ENCODE assay signal across 15 mouse cellular contexts in the genomic region with DNA sequence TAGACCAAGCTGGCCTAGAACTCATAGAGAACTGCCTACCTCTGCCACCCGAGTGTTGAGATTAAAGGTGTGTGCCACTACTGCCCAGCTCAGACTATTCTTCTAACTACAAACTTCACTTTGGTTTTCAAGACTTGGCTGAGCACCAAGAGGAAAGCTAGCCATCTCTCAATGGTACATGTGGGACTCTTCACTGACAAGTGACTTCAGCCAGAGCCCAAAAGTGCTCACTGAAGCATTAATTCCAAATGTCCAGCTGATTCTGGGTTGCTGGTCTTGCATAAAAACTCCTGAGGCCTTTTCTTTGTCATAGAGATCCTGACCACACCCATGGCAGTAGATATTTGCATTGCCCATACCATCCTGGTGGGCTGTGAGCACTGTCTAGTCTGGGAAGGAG.
"Had no signal": no experiment of that assay in that cellular context is flagged by ENCODE, and none has a peak within 500 bp of the region (broad histone marks: within the 10 kb centered on the region; RNA-seq: fewer than 3 reads in every experiment).

No protein-coding gene starts in this region.

- H3K4me2 ChIP-seq: limb, embryonic 12.5 days; limb, embryonic 15.5 days; liver, embryonic 11.5 days; midbrain, embryonic 13.5 days had no signal

- ATAC-seq: intestine, postnatal 0 days; midbrain, embryonic 13.5 days had no signal

- H3K4me3 ChIP-seq: layer of hippocampus, adult 2 months; limb, embryonic 12.5 days; limb, embryonic 15.5 days; midbrain, embryonic 13.5 days had no signal

- H3K27me3 ChIP-seq: limb, embryonic 15.5 days; midbrain, embryonic 13.5 days had no signal

- DNase-seq: kidney, adult 2 months; kidney, postnatal 25 days; layer of hippocampus, adult 9-11 months; left cerebral cortex, postnatal 4 days; thymus, adult 18-20 months; thymus, postnatal 36 days had no signal

- H3K27ac ChIP-seq: kidney, postnatal 0 days; layer of hippocampus, adult 2 months; limb, embryonic 12.5 days; limb, embryonic 15.5 days; liver, embryonic 14.5 days; macrophage; midbrain, embryonic 13.5 days had no signal

- H3K9me3 ChIP-seq: limb, embryonic 12.5 days; limb, embryonic 15.5 days; midbrain, embryonic 13.5 days had no signal

- H3K9ac ChIP-seq: limb, embryonic 12.5 days; limb, embryonic 15.5 days; liver, embryonic 14.5 days; midbrain, embryonic 13.5 days had no signal

- H3K4me1 ChIP-seq: limb, embryonic 12.5 days had no signal

- H3K36me3 ChIP-seq: limb, embryonic 12.5 days; limb, embryonic 15.5 days; midbrain, embryonic 13.5 days had no signal
